Mouse (Mus musculus): ENCODE results near the gene Gm10376. TPM values are rescaled to one million over a fixed set of nuclear protein-coding genes. Genes with fewer than 3 reads are reported as not detected.

The Gm10376 gene
- not detected in 2 replicates for polyA plus RNA-seq (2012; rRNA removed; ENCODE audit: low replicate concordance)

DNA sequence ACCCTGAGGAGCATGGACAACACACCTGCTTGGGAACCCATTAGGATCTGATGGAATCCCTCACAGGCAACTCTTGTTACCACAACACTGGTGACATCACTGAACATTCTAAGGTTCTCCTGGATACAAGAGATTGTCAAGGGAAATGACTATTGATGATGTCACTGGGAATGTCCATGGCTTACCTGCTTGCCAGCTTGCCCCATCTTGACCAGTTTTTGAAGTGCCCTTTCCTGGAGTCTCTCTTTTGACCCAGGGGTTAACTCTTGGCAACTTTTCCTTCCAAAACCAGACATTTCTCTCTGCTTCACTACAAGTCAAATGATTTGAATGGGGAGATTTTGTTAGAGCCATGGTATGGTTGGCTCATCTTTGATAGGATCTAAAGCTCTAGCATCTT, at the start of gene Gm10376:
Gene Gm10376 (minus strand): TSS at position 101 of the 400 bp plus-strand sequence.

DNA sequence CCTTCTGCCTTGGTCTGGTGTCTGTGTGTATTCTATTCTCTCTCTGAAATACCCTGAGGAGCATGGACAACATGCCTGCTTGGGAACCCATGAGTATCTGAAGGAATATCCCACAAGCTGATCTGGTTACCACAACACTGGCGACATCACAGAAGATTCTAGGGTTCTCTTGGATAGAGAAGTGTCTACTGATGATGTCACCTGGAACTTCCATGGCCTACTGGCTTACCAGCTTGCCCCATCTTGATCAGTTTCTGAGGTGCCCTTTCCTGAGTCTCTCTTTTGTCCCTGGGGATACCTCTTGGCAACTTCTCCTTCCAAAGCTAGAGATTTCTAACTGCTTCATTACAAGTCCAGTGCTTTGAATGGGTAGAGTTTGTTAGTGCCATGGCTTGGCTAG, 21.9 kb downstream of the Gm10376 start, which contains the start of gene Gm8082:
Gene Gm8082 (minus strand): TSS at position 101 of the 400 bp plus-strand sequence.

Other genes with a start within 250 kb of the Gm10376 start
- gene Gm3015, start 246.8 kb downstream of the Gm10376 start, polyA plus RNA-seq (2012; rRNA removed; ENCODE audit: low replicate concordance), result not detected in 2 replicates
- gene Gm10377, start 217.6 kb downstream of the Gm10376 start, polyA plus RNA-seq (2012; rRNA removed; ENCODE audit: low replicate concordance), result not detected in 2 replicates
- gene Gm21977, start 162.2 kb downstream of the Gm10376 start, polyA plus RNA-seq (2012; rRNA removed; ENCODE audit: low replicate concordance), result not detected in 2 replicates
- gene Gm8082, start 22.0 kb downstream of the Gm10376 start, polyA plus RNA-seq (2012; rRNA removed; ENCODE audit: low replicate concordance), result not detected in 2 replicates
- gene Gm8094, start 61.0 kb upstream of the Gm10376 start, polyA plus RNA-seq (2012; rRNA removed; ENCODE audit: low replicate concordance), result not detected in 2 replicates
- not detected in 2 replicates for gene Gm8104, start 85.0 kb upstream of the Gm10376 start, polyA plus RNA-seq (2012; rRNA removed; ENCODE audit: low replicate concordance)
- not detected in 2 replicates for gene Gm7233, start 164.2 kb upstream of the Gm10376 start, polyA plus RNA-seq (2012; rRNA removed; ENCODE audit: low replicate concordance)
- not detected in 2 replicates for gene Gm8122, start 219.7 kb upstream of the Gm10376 start, polyA plus RNA-seq (2012; rRNA removed; ENCODE audit: low replicate concordance)
- gene Gm8126, start 243.0 kb upstream of the Gm10376 start, polyA plus RNA-seq (2012; rRNA removed; ENCODE audit: low replicate concordance), result not detected in 2 replicates

All from duodenum, adult 2 months (tissue).